Mouse (Mus musculus) cerebellum, adult 8-10 months (tissue): ENCODE results near the gene Orm2.

Source experiments
- DNase-seq: peaks from one replicate; pipeline ENCODE4 v3.0.0; 2022

Orm2 gene

GRCm38 (mm10) chr4:63408247-63408646 lies 46.0 kb downstream of the Orm2 start:
- DNase-seq: no peak

- peak; percentile 11 for DNase-seq
Measured at GRCm38 (mm10) chr4:63408649-63409048, 46.4 kb downstream of the Orm2 start.

- no peak for DNase-seq
Measured at GRCm38 (mm10) chr4:63409317-63409907, 47.2 kb downstream of the Orm2 start.

GRCm38 (mm10) chr4:63409908-63410582 lies 47.8 kb downstream of the Orm2 start:
- no peak for DNase-seq

GRCm38 (mm10) chr4:63410583-63410934 lies 48.3 kb downstream of the Orm2 start:
- DNase-seq: peak; percentile 41

- no peak for DNase-seq
Measured at GRCm38 (mm10) chr4:63411222-63411621, 49.0 kb downstream of the Orm2 start.

GRCm38 (mm10) chr4:63414951-63415350 lies 52.7 kb downstream of the Orm2 start:
- DNase-seq: no peak
